Mouse (Mus musculus) embryo, embryonic 10.5 days (tissue): Measurements from ENCODE around the gene Crocc2.

ENCODE experiments used
- DNase-seq: peaks from one replicate; pipeline ENCODE4 v3.0.0-alpha.2; 2015; ENCODE audit warnings: low spot score

Gene Crocc2

GRCm38 (mm10) chr1:93216839-93217497 lies 48.4 kb downstream of the Crocc2 start:
- DNase-seq, result no peak

DNA sequence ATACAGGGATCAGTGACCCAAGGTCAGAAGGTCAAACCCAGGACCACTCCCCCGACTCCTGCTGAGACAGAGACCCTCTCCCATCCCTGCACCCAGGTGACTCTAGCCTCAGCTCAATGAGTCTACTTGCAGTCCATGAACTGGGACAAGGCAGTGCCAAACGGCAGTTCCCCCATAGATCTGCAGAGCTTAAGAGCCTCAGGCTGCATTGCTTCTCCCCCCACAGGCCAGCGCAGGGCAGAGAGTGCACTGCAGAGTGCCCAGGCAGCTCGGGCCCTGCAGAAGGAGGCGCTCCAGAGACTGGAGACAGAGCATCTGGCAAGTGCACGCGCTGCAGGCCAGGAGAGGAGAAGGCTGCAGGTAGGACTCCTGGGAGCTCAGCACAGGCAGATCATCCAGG lies 49.0 kb downstream of the Crocc2 start:
- no peak for DNase-seq

GRCm38 (mm10) chr1:93220776-93221175 lies 52.3 kb downstream of the Crocc2 start:
- DNase-seq, result peak; percentile 37

DNA sequence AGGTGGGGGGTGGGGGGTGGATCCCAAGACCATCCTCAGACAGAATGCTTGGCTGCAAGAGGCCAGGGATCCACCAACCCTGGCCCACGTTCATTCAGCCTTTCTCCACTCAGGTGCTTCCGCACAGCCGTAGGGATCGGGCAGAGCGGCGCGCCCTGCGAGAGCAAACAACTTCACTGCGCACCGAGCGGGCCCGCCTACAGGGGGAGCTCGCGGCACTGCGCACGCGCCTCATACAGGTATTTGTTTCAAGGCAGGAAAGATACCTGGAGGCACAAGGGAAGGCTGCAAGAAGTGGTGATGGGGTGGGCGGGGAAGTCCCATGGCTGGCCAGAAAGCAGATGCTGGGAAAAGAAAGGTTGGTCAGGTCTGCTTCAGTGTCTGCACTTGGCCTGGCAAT lies 55.4 kb downstream of the Crocc2 start:
- DNase-seq, result peak; percentile 54

GRCm38 (mm10) chr1:93225226-93225625 lies 56.7 kb downstream of the Crocc2 start:
- no peak for DNase-seq

- DNase-seq, result no peak
These were observed 57.4 kb downstream of the Crocc2 start for GRCm38 (mm10) chr1:93225731-93226520.

DNA sequence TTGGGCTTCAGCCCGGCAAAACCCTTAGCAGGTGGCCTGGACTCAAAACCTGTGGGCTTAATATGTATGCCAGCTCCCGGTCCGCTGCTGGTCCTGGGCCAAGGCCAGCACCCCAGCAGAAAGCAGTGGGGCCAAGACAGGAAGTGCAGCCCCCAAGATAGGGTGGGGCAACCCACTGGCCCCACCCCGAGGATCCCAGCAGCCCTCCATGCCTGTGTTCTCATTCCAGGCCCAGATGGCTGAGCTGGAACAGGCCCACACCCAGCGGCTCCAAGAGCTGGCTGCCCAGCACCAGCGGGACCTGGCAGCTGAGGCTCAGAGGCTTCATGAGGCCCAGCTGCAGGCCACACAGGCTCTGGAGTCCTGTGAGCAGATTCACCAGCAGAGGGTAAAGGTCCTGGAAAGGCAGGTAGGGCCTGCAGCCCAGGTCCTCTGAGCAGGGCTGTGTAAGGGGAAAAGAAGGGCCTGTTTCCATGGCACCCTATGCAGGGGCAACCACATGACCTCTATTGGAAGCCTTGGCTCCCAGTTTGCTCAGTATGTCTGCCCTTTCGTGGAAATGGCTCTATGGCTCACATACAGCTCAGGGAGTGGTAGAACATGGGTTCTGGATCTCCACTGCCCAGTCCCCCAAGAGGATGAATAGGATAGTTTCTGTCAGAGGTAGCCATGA lies 58.9 kb downstream of the Crocc2 start:
- DNase-seq, result no peak

GRCm38 (mm10) chr1:93227976-93228365 lies 59.4 kb downstream of the Crocc2 start:
- DNase-seq, result no peak

GRCm38 (mm10) chr1:93229221-93229620 lies 60.7 kb downstream of the Crocc2 start:
- DNase-seq, result no peak

DNA sequence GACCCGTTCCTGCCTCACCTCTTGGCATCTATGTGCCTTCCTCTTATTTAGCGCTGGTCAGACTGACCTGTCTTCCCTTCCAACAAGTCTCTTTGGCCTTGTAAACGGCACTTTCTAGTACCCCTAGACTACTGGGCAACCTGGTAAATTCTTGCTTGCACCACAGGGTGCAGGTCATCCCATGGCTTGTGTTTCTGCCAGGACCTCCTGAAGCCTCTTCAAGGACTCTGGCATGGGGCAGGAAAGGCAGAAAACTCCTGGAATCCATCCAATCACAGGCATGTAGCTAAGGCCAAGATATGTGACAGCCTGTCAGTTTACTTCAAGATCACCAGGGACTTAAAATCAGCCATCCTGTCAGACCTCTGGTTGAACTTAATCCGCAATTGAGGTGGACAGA lies 61.1 kb downstream of the Crocc2 start:
- DNase-seq, result no peak

GRCm38 (mm10) chr1:93235576-93236544 lies 67.3 kb downstream of the Crocc2 start, which contains the start of gene Sned1:
Gene Sned1, plus strand, starts transcription at chr1:93235841.
- DNase-seq, result peak; percentile 90

GRCm38 (mm10) chr1:93236545-93236924 lies 68.0 kb downstream of the Crocc2 start:
- peak; percentile 56 for DNase-seq

DNA sequence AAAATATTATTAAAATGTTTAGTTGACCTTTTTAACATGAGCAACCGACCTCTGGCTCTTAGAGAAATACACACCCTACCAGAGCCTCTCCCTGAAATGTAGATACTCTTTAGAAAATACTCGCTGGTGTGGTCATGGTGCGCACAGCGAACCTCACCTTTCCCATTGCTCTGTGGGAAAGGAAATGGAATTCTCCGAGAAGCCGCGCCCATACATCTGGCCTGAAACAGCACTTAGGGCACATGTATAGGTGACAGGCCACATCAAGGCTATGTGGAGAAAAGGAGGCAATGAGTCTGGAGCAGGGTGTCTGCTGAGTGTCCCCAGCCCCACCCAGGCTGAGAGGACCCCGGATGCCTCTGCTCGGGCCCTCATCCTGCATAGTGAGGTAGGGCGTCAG lies 69.2 kb downstream of the Crocc2 start:
- DNase-seq, result no peak

DNA sequence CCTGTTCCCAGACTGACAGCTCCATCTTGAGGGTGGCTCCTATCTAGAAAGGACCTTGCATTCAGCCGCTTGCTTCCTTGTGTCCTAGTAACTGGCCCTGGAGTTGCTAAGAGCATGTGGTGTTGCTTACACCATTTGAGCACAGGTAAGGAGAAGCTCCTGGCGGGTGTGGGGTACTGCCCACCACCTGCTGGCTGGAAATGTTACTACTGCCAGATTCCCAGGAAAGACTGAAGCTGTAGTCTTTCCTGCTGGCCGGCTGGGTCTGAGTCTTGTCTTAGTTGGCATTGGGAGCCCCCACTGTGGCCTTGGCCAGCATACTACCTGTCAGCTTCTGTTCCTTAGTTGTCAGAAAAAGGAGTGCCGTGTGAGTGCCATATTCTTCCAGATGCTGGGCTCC lies 69.7 kb downstream of the Crocc2 start:
- no peak for DNase-seq

DNA sequence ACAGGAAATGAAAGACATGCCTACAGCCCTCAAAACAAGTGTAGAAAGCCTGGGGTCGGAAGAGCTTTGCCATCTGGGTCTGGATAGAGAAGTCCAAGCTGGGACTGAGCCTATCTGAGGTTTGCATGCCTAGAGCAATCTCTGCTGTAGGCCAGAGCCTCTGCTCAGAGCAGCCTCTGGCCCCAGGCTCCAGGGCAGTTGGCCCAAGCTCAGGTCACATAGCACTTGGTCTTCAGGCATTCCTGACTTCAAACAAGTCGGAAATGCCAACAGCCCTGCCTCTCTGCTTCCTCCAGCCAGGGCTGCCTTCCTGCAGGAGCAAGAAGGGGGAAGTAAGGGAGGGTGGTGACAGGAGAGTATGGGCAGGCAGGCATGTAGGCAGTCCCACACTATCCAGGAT lies 77.4 kb downstream of the Crocc2 start:
- DNase-seq, result no peak

GRCm38 (mm10) chr1:93252586-93252985 lies 84.1 kb downstream of the Crocc2 start:
- no peak for DNase-seq

DNA sequence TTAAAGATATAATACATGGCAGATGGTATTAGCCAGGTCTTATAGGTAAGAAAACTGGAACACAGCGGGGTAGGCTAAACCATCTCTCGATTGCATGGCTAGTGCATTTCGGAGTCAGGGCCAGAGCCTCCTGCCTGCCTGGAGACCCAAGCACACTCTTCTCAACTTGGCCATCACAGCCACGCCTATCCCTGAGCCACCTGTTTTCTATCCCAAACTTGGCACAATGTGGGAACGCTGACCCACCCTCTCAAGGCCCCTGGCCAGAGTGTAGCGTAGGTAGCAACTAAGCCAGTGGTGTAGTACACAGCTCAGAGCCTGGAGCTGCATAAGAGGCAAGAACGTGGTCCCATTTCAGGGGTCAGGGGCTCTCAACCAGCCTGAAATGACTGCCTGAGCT lies 87.2 kb downstream of the Crocc2 start:
- no peak for DNase-seq

GRCm38 (mm10) chr1:93257560-93257959 lies 89.0 kb downstream of the Crocc2 start:
- DNase-seq, result no peak

DNA sequence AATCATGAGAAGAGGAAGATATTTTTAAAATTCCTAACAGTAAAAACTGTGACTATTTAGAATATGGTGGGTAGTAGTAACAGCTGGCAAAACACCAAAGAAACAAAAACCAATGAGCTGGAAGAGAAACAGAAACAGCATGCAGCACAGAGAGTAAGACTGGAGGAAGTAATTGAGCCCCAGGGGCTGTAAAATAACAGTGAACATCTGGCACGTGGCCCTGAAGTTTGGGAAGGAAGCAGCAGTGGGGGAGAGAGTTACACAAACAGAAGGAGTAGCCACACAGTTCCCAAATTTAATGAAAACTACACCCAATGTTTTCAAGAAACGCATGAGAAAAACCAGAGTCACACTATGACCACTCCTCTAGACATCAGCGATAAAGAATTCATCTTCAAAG lies 98.7 kb downstream of the Crocc2 start:
- peak; percentile 62 for DNase-seq

DNA sequence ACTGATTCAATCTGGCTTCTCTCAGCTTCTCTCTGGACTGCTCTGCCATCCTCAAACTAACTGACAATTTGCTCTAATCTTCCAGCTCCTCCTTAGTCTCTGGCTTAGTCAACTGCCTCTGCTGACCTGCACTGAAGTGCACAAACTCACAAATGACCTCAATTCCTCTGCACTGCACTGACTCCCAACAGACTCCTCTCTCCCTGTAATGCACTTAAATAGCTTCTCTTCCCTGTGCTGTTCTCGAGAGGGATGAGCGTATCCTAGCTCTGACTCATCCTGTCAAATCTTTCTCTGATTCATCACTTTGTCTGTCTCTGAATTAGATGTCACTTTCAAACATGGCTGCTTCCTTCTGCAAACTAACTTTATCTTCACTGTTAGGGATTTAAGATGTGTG lies 99.7 kb downstream of the Crocc2 start:
- DNase-seq, result no peak

DNA sequence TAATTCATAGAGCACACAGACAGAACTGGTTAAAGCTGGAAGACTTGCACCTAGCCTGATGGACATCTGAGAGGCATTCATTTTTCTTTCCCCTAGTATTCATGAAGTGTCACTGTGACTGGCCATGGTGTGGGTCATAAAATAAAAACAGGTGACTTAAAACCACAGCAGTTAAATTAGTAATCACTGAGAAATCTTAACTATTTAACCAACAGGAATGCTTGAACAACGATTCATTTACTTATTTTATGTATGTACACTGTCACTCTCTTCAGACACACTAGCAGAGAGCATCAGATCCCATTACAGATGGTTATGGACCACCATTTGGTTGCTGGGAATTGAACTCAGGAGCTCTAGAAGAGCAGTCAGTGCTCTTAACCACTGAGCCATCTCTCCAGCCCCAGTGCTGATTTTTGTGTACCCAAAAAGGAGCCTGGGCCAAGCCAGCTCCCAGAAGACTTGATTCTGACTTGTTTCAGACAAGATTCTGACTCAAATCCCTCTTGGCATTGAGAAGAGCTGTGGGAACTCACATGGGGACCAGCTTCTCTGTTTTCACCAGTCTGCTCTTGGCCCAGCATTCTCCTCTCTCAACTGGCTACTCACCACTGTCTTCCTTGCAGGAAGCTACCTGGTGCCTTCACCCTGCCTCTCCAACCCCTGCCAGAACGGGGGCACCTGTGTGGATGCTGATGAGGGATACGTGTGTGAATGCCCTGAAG lies 102.2 kb downstream of the Crocc2 start:
- no peak for DNase-seq
